Mouse (Mus musculus) CD4-positive, CD25-positive, alpha-beta regulatory T cell, adult 2 months (primary cell): ENCODE measurements around the gene Rrp12.
A peak's percentile ranks its signal among the peaks of the same experiment; 100 is the strongest.

ENCODE experiments used
- DNase-seq: peaks from one replicate; pipeline ENCODE4 v3.0.0-alpha.2; 2012; ENCODE audit warnings: low read depth, low spot score

Gene Rrp12

DNA sequence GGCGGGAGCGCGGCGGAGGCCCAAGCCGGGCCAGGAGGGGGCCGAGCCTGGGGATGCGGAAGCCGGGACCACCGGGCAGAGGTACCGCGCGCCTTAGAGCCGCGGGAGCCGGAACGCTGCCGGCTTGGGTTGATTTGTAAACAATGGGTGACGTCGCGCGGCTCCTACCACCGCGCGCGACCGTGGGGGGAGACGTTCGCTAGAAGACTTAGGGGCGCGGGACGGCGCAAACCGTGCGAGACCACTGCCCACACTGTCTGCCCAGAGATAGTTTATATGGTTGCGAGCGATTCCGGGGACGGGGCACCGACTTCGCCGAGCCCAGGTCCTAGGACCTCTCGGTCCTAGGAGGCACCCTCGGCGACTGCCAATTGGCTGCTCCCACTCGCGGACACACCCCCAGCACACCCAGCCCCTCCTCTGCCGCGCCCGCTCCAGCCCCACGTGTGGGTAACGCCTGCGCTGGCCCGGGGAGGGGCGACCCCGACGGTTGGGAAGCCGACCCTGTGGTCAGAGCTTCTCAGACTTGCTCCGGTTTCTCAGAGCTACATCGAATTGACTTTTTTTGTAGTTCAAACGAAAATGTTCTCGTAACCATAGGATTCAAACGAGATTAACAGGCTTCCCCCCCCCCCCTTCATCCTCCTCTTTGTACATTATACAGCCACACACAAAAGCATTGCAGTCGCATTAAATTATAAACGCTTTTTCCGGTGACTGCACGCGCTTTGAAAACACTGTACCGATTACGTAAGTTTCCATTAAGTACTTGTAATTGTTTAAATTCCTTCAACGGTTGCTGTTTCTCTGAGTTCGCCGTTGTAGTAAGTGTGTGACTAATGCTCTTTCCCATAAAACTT is 47.8 kb downstream of the Rrp12 start, which contains the start of gene Frat2:
Frat2 (minus strand) TSS at position 141 of the 860 bp plus-strand sequence.
- peak; percentile 95 for DNase-seq

DNA sequence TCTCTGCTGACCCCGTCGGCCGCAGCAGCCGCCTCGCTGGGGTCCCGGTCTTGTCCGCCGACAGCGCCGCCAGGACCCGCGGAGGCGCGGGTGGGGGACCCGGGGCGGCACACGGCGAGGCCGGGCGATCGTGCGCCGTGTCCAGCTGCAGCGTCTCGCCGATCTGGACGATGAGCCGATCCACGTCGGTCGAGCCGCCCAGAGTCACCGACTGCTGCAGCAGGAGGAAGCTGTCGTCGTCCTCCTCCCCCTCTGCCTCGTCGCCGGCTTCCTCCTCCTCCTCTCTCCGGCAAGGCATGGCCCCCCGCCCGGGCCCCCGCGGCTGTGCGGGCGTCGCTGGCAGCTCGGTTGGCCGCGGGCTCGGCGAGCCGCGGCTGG is 48.4 kb downstream of the Rrp12 start:
- DNase-seq = peak; percentile 79

GRCm38 (mm10) chr19:41847091-41847581 is 48.8 kb downstream of the Rrp12 start:
- DNase-seq = peak; percentile 61

DNA sequence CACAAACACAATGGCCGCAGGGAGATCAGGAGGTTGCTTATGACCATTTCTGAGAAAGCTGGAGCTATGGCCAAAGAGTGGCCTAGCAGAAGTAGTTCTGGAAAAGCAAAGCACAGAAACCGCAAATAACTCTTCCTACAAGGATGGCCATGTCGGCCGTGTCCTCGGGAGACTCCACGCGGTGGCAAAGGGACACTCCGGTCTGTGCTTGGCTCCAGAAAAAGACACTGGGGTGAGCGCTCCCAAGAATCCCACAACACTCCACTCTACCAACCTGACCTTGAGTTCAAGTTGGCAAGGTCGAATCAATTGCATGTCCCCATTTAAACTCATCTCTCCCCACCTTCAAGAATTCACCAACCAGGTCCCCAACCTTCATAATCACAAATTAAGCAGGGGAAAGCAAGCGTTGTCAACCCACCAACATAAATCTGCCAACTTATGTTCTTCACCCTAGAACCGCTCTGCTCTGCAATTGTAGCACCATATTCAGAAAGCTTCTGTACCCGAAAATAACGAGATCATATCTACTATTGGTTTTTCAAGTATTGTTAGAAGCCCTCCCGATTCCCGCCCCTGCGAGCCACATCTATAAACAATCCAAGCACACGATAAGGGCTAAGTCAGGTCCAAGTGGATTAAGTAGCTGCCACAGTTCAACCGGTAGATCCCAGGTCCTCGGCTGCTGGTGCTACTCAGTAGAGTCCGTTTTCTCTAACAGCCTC is 49.4 kb downstream of the Rrp12 start:
- DNase-seq = no peak

DNA sequence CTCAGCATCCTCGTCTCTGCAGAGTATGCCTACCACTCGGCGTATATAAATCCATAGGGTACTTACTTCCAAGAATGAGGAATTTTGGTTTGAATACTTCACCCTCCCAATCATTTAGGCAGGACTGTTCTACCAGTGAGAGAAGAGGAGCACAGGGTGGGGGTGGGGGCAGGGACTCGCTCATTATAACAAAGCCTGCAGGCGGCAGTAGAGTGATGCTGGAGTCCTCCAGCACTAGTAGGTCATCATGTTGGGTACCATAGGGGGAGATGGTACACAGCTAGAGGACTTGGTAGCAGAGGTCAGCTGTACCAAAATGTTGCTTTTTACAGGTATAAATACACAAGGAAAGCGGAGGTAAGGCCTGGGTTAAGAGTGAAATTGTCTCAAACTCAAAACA is 51.6 kb downstream of the Rrp12 start:
- peak; percentile 75 for DNase-seq

DNA sequence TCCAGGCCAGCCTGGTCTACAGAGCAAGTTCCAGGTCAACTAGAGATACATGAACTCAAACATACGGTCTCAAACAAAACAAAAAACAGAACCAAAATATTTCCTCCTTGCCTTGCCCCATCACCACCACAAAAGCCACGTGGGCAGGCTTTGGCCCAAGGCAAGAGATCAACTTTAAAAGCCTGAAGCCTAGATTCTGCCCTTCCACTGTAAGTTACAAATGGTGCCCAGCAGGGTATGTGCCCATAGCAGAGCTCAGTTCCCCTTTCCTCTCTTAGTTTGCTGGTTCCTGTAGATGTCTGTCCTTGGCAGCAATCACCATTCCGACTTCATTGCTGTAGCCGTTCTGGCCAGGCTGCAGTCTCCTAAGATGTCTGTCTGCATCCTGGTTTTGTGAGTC is 53.3 kb downstream of the Rrp12 start:
- DNase-seq = no peak

GRCm38 (mm10) chr19:41842196-41842595 is 53.8 kb downstream of the Rrp12 start:
- DNase-seq = no peak

- no peak for DNase-seq
Observed at GRCm38 (mm10) chr19:41841105-41841750, 54.7 kb downstream of the Rrp12 start.

- DNase-seq = no peak
Observed at GRCm38 (mm10) chr19:41839685-41840084, 56.3 kb downstream of the Rrp12 start.

- no peak for DNase-seq
Observed at GRCm38 (mm10) chr19:41838808-41839207, 57.2 kb downstream of the Rrp12 start.

- DNase-seq = no peak
Observed at GRCm38 (mm10) chr19:41837917-41838261, 58.1 kb downstream of the Rrp12 start.

GRCm38 (mm10) chr19:41837194-41837916 is 58.6 kb downstream of the Rrp12 start:
- DNase-seq = no peak

DNA sequence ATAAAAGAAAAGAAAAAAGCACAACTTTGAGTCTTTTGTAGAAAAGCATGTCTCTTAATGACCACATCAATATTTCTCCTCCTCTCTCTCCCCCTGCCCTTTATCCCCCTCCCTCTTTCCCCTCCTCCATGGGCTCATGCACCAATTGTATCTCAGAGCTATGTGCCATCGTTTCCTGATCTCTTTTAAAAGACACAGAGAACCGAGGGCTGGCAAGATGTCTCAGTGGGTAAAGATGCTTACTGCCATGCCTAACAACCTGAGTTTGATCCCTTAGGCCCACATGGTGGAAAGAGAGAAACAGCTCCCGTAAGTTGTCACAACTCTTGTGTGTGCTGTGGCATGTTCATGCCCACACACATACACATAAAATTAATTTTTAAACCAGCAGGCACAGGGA is 59.3 kb downstream of the Rrp12 start:
- DNase-seq = no peak

DNA sequence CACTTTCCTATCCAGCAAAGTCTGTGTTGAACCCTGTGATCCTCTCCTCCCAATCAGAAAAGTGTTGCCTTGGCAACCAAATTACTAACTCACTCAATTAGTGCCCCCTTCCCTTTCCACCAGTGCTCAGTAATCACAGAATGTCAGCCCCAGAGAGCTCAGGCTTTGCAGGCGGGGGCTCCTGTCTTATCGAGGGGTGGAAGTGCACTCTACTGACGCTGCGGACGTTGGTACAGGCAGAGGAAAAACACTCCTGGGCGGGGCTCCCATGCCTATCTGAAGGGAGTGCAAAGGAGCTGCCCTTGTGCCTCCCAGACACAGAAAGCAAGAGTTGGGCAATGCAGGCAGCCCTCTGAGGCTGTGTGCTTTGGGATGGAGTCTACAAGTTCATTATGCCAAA is 60.2 kb downstream of the Rrp12 start:
- DNase-seq = peak; percentile 25

DNA sequence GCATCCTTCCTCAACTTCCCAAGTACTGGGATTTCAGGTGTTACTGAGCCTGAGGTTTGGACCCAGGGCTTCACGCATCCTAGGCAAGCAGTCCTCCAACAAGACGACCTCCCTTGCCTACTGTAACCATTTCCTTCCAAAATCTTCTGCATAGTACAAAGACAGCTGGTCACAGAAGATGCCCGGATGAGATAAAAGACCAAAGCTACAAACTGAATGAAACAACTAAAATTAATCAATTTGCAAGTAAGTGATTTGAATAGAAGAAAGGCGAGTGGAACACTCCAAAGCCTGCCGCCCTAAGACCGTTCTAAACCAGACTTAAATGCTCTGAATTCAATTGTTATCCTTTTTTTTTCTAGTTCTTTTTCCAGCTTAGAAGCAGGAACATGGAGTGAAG is 60.6 kb downstream of the Rrp12 start:
- no peak for DNase-seq

GRCm38 (mm10) chr19:41832501-41833201 is 63.3 kb downstream of the Rrp12 start:
- no peak for DNase-seq

GRCm38 (mm10) chr19:41831718-41832391 is 64.1 kb downstream of the Rrp12 start:
- no peak for DNase-seq

GRCm38 (mm10) chr19:41831101-41831570 is 64.8 kb downstream of the Rrp12 start:
- no peak for DNase-seq

DNA sequence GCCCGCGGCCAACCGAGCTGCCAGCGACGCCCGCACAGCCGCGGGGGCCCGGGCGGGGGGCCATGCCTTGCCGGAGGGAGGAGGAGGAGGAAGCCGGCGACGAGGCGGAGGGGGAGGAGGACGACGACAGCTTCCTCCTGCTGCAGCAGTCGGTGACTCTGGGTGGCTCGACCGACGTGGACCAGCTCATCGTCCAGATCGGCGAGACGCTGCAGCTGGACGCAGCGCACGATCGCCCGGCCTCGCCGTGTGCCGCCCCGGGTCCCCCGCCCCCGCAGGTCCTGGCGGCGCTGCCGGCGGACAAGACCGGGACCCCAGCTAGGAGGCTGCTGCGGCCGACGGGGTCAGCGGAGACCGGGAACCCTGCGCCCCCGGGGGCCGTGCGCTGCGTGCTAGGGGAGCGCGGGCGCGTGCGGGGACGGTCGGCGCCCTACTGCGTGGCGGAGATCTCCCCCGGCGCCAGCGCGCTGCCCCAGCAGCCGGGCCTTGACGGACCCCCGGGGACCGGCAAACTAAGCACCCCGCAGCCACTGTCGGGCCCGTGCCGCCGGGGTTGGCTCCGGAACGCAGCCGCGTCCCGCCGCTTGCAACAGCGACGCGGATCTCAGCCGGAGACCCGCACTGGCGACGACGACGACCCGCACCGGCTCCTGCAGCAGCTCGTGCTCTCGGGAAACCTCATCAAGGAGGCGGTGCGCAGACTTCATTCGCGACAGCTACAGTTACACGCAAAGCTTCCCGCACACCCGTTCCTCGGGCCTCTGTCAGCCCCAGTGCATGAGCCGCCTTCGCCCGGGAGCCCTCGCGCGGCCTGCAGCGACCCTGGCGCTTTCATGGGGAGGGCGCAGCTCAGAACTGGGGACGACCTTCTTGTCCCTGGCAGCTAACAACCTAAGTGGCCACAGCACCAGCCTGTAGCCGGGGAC is 65.6 kb downstream of the Rrp12 start:
- peak; percentile 83 for DNase-seq
